ENCODE assay signal across 1 mouse cellular context in genomic region chr13:64286321-64286720, GRCm38 (mm10).
TF ChIP-seq lines count a peak whose summit lies in the region.

No protein-coding gene starts in this region.

TF ChIP-seq in MEL, 35 proteins besides CTCF, POLR2A, EP300 and RAD21 (continued from another document):
- TF ChIP-seq ETS1 (IDR thresholded peaks at IDR 0.05; ENCODE audit: low read depth, low read length) = peak; percentile 37; the same call in 1 of the 2 replicates
- no peak for TF ChIP-seq TBP (IDR thresholded peaks at IDR 0.05; ENCODE audit: low read depth, low read length)
- no peak for TF ChIP-seq ZKSCAN1 (IDR thresholded peaks at IDR 0.05; ENCODE audit: low read depth, low read length)
- TF ChIP-seq MAZ (IDR thresholded peaks at IDR 0.05; ENCODE audit: low read depth, low read length) = no peak
- TF ChIP-seq TAL1 (IDR thresholded peaks at IDR 0.05; ENCODE audit: low read length) = 0 out of 2 replicates have a peak, but pooled peaks have one; percentile 10
